Mouse (Mus musculus) R1 (cell line): ENCODE data around the gene Senp2.
"Not testable (repeated sequence)": the region's sequence is repeated elsewhere in the genome, so short reads cannot be mapped to it uniquely, and the experiment has no call there.

ENCODE experiments used
- DNase-seq: peaks from one replicate; pipeline ENCODE4 v3.0.0-alpha.2; 2018; ENCODE audit warnings: low read depth, low spot score

Senp2 gene

DNA sequence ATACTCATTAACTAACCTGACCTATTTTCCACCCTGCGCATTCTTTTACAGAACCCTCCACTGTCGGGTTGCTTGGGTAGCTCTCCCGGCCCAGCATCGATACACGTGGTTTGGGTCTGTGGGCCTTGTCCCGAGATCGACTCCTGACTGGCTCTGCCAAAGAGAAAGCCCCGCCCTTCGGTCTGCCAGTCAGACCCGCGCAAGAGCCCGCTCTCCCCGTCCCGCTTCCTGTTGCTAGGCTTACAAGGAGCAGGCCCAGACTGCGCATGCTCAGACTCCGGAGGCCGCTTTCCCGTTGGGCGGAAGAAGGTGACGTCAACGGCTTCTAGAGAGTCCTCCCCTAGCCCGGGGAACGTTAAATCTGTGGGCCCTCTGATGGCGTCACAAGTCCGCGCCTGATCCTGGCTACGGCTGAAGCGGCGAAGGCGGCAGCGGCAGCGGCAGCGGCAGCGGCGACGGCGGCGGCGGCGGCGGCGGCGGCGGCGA lies at the start of gene Senp2:
Gene Senp2, plus strand, starts transcription at position 386 of the 486 bp plus-strand sequence.
- peak; percentile 100 for DNase-seq

DNA sequence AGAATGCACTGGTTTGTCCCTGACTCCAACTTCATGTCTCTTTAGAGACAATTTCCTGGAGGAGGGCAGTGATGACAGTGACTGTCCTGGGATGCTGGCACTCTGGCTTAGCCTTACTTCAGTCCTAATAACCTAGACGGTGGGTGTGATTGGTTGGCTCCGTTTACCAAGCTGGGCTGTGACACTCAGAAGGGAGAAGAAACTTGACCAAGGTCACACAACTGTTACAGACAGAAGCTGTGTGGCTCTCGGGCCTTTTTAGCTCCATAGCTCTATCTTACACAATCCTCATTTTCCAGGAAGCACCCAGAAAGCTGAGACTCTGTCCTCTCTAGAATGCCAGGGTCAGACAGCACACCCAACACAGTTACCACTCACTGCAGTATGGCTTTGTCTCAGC lies 43.7 kb upstream of the Senp2 start:
- DNase-seq: no peak

DNA sequence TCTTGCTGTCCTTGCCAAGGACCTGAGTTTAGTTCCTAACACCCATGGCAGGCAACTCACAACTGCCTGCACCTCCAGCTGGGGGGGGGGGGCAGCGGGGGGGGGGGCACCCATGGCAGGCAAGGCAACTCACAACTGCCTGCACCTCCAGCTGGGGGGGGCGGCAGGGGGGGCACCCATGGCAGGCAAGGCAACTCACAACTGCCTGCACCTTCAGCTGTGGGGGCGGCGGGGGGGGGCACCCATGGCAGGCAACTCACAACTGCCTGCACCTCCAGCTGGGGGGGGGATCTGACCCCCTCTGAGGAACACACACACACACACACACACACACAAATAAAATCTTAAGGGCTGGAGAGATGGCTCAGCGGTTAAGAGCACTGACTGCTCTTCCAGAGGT lies 39.4 kb upstream of the Senp2 start:
- no peak for DNase-seq

DNA sequence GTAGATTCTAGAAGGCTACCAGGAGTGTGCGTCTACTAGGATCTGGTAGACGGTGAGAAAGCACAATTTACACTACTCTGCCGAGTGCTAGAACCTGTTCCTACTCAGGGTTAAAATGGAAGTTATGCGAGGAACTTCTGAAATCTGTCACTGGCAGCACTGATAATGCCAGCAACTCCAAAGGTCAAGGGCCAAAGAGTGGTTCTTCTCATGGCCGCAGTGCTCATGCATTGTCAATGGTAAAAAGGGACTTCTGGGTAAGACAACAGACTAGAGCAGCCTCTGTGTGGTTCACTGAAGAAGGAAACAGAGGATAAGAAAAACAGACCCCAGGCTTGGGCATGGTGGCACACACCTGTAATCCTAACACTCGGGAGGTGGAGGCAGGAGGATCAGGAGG lies 38.7 kb upstream of the Senp2 start:
- DNase-seq: no peak

DNA sequence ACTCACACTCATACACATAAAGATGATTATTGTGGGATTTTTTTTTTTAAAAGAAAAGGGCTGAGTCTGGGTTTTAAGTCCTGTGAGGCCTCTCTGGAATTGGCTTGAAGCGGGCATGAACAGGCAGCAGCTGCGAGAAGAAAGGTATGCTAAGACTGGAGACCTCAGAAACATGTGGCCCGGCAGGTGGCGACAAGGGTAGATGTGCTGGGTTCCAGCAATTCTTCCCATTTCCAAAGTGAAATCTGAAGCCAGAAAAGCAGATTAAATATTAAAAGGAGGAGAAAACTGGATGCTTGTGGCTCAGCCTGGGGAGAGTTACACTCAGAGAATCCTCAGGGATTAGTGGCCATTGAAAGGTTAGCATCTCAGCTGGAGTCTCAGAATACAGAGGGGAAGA lies 37.8 kb upstream of the Senp2 start:
- DNase-seq: no peak

DNA sequence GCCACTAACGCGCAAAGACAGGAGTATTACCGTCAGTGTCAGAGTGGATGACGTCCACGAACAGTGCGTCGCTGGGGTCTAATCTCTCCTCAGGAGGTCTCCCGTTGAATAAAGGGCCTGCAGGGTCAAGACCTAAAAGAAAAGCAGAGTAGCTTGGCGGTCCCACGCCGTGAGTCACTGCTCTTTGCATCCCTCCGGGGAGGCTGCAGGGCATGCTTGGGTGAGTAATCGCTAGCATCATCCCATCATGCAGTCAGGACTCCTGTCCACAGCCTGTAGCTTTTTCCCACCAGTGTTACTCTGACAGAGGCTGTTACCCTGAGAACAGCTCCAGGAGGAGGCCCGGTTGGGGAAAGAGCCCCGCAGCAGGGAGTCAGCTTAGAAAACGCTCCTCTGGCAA lies 33.1 kb upstream of the Senp2 start:
- DNase-seq: peak; percentile 65

DNA sequence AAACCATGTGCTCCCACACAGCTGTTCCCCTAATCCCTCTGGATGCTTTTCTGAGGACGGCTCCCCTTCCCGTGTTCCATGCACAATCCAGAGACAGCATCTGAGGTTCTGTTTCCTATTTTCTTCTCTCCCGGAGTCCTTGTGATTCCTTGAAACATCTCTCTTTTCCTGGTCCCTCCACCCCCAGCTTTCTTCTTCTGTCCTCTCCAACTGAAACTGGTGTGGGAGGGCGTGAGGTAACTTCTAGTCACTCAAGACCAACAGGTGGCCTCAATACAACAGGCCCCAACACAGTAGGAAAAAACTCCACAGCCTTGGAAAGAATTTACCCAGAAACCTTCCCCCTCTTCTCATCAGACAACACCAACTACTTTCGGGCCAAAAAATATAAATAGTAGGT lies 31.9 kb upstream of the Senp2 start:
- no peak for DNase-seq

DNA sequence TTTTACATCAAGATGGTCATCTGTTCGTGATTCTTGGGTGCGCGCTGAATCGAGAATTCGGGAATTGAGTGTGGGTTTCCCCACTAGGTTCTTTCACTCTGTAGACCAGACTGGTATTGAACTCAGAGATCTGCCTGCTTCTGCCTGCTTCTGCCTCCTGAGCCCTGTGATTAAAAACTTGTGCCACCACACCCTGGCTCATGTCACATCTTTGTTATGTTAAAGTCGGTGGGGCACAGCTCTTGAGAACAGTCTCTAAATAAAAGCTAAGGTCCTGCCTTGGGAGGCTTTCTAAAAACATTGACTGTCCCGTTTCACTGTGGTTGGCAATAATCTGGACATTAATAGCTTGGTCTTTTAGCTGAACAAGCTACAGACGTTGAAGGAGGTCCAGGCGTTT lies 26.1 kb upstream of the Senp2 start:
- peak; percentile 72 for DNase-seq

DNA sequence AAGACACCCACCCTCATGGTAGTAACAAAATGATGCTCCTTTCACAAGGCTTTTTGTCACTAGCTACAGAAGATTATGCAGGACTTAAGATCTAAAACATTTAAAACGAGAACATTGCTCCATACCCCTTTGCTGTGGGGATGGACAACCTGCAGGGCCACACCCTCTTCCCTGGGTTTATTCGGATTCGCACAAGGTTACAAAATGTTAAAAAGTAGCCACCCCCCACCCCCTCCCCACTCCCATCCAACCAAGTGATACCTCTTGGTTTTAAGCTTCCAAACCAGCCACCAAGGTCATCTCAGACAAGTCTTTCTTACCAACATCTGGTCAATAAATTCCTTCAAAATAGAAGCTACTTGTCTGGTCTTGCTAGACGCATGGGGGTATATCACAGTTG lies 25.7 kb upstream of the Senp2 start:
- peak; percentile 77 for DNase-seq

DNA sequence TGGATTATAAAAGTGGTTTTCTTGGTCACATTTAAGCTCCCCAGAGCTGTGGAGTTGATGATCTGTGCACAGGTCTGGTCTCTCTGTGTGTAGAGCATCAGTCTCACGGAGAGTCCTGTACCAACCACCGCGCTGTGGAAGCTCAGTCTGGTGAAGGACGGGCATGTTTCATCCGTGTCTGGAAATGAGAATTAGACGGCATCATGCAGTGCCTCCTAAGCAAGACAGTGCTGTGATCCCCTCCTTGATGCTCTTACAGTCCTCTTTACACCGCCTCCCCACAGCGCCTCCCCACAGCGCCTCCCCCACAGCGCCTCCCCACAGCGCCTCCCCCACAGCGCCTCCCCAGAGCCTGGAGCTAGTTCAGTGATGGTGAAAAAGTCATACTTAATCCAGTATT lies 25.2 kb upstream of the Senp2 start:
- peak; percentile 59 for DNase-seq

DNA sequence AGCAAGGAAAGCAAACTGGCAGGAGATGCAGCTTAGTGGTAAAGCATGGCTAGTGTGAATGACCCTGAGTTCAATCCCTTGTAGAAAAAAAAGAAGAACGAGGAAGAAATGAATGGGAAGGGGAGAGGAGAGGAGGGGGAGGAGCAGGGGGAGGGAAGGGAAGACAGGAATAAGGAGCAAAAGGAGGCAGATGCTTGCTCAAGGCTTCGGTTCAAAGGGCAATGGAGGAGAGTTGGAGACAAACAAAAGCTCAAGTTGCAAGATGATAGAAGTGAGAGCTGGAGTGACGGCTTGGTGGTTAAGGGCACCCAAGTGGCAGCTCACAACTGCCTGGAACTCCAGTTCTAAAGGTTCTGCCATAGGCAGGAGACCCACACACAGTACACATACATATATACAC lies 23.1 kb upstream of the Senp2 start:
- no peak for DNase-seq

DNA sequence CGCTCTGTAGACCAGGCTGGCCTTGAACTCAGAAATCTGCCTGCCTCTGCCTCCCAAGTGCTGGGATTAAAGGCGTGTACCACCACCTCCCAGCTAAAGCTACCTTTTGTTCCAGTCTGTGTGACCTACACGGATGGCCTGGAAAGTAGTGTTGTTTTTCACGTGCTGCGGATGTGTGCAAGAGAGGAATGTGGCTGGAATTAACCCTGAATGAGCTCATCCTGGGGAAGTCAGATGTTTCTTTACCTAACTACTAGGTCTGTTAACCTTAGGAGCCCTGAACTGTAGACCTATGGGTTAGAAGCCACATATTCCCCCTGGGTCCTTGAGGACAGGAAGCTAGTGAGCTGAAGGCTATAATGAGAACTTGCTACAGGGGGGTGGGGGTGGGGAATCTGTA lies 21.3 kb upstream of the Senp2 start:
- DNase-seq: peak; percentile 95

DNA sequence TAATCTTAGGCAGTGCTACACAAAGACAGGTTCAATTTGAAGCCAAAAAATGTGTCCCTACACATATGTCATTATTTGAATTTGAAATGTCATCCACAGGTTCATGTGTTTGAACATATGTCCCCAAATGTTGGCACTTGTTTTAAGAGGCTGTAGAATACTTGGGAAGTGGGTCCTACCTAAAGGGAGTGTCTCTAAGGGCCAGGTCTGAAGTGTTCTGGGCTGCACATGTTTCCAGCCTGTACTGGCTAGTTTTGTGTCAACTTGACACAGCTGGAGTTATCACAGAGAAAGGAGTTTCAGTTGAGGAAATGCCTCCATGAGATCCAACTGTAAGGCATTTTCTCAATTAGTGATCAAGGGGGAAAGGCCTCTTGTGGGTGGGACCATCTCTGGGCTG lies 18.4 kb upstream of the Senp2 start:
- not testable (repeated sequence) for DNase-seq

DNA sequence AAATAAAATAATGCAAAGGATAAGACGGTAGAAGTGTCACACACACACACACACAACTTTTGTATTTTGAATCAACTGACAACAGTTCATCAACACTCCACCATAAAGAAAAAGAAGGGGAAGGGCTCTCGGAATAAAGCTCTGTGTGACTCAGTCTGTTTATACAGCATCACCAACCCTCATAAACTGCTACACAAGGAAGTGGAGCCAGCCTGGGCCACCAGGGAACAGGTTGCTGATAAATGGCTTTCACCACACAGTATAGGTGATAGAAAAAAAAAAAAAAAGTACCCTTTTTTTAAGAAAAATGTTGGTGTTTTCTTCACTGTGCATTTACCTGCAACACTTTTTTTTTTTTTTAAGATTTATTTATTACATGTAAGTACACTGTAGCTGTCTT lies 17.5 kb upstream of the Senp2 start:
- DNase-seq: no peak

DNA sequence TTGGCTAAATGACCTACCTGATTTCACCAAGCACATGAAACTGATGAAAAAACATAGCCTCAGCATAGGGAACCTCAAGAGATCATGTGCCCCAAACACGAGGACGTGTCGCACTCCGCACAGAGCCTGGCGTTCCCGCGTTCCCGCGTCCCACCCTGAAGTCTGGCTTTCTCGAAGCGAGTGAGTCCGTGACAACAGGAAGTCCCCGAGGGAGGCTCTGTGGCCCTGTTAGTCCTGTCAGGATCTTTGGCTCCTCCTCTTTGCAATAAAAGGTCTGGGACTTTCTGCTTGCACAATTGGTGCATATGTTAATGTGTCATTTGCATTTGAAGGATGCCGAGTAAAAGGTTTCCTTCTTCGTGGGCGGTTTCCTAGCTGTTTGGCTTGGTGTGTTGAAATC lies 14.0 kb upstream of the Senp2 start, which contains the start of gene Liph:
Gene Liph, minus strand, starts transcription at position 360 of the 400 bp plus-strand sequence.
- DNase-seq: peak; percentile 96

DNA sequence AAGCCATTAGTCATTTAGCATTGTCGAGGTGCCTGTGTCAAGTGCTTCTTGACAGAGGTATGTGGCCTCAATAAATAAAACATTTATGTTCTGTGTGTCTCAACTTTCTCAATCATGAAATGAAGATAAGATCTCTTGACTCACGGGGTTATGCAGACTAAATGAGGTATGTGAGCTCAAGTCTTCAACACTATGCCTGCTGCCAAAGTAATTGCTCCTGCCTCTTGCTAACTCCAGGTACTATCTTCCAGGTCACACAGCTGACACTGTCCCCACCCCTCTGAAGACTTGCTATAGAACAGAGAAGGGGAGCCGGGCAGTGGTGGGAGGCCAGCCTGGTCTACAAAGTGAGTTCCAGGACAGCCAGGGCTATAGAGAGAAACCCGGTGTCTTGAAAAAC lies 12.9 kb upstream of the Senp2 start:
- DNase-seq: no peak

DNA sequence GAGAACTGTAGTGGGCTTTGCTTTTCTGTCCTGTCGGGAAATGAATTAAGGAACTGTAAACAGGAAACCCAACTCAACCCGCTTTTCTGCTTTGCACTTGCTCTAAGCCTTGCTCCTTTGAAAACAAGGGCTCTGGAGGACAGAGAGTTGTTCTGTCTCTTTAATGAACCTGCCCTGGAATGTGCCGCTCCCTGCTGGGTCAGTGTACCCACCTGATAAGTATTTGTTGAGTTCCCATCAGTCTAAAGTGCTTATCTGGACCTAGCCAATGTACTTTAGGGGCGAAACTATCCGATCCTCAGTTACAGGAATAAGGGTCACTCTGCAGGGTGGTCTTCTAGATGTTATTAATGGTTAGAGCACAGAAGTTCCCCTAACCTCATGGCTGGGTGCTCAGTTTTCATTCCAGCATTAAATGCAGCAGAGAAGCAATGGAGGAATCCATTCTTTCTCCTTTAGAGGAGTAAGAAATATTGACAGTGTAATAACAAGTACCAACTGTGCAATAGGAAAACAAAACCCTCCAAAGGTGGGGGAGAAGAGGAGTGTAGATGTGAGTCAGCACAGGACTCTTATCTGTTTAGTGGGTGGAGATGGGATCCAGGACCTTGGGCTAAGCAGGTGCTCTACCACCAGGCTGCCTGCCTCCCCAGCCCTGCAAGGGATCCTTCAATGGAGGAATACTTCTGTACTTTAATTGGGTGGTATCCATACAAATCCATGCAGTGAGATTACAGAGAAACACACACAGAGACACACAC lies 12.2 kb upstream of the Senp2 start:
- DNase-seq: peak; percentile 82

DNA sequence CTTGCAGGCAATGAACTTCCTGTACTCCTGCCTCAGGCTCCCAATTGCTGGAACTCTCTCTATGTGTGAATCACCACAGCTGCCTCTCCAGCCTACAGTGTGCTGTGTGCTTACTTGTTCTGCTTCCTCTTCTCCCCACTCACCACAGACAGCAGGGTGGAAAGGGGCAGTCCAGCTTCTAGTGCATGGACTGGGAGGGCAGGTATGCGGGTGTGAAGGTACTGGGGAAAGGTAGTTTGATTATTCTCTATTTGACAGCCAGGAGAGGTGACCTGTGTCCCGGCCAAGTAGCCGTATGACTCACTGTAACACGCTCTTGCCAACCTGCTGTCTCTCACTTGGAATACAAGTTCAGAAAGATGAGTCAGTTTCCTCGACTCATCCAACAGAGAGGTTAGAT lies 11.2 kb upstream of the Senp2 start:
- no peak for DNase-seq

DNA sequence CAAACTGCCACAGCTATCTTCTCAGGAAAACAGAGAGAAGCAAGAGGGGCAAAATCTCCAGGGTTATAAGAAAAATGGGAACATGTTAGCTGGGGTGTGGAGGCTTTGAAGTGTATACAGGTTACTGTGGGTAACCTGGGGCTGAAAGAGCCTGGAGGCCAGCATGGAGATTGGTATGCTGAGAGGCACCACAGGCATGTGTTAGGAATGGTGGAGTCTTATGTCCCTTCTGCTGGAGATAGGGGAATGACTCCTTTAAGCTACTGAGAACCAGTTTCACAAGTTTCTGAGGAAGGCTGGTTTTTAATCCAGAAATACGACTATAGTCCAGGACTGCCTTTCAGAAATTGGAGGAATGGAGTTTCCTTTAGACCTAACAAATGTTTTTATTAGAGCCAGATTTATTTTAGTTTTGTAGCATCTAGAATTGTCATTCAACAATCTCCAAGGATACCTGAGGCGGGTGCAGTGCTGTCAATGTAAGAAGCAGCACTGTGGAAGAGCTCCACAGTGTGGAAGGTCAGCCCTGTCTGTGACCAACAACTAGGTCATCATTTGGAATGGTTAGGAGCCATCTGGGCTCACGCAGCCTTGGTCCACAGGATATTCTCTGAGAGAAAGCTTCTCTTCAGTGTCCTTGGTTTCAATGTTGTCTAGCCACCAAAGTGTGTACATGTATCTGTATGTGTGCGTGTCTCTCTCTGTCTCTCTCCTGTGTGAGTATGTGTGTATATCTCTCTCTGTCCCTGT lies 9.2 kb upstream of the Senp2 start:
- no peak for DNase-seq

DNA sequence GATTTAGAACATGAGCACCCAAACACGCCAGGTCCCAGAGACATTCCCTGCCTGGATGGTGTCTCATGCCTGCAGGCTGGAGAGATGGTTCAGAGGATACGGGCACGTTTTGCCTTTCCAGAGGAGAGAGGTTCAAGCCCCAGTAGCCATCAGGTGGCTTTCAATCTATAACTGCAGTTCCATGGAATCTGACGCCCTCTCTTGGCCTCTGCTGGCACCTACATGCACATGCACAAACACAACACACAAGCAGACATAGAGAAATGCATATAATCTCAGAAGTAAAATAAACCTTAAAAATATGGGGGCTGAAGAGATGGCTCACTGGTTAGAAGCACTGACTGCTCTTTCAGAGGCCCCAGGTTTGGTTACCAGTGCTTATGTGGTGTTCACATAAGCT lies 8.1 kb upstream of the Senp2 start:
- peak; percentile 68 for DNase-seq

DNA sequence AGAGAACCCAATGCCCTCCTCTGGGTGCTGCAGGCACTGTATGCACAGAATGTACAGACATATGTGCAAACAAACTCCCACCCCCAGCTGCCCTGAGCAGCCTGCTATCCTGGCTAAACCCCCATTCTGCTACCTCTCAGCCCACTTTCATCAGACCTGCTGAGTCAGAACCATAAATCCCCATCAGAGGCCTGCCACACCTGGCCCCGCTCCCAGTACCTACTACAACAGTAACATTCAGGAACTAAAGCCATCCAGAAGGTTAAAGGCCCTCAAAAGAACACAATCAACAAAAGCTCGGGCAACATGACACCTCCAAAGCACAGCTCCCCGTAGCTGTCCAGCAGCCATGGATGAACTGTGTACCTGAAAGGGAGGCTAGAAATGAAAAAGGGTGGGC lies 7.7 kb upstream of the Senp2 start:
- peak; percentile 50 for DNase-seq

DNA sequence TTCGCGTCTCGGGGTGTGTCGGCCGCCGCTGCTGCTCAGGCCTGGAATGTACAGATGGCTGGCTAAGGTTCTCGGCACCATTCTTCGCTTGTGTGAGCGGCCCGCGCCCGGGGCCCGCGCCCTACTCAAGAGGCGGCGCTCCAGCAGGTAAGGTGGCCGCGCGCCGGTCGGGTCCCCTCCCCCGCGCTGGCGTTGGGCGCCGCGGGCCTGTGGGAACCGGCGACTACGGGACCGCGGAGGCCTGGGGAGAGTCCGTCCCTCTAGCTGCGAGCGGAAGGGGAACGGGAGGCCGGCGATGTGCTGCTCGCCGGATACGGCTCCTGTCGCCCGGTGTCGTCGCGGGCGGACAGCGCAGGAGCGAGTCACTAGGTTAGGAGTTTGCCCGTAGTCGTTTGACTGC lies 312 bp downstream of the Senp2 start:
- DNase-seq: peak; percentile 50

DNA sequence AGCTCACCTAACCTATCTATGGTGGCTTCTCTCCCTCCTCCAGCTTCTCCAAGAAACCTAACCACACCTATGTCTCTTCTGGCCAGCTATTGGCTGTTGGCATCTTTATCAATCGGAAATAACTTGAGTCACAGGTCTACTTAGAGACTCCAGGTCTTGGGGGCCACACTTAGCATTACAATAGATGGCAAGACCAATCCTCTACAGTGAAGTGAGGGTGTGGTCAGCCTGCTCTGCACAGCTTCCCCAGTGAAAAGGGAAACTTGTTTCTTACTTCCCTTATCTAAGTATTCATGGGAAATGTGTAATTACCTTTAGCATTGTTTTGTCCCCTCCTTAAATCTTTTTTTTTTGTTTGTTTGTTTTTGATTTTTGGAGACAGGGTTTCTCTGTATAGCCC lies 6.3 kb downstream of the Senp2 start:
- peak; percentile 92 for DNase-seq
